Mouse (Mus musculus) midbrain, embryonic 16.5 days (tissue): ENCODE results near the gene Gm10320. TPM values are rescaled to one million over a fixed set of nuclear protein-coding genes. Genes with fewer than 3 reads are reported as not detected.

Experiments used
- ATAC-seq: fragments of 200-750 bp; cut with Nextera tagmentation; 2 replicates; pipeline ENCODE4 v1.8.0; 2017; ENCODE audit warnings: moderate TSS enrichment
- H3K27ac ChIP-seq: fragments of 300-500 bp; sonication (generic); 2 replicates; pipeline ENCODE4 v1.5.1; 2014; ENCODE audit warnings: mild to moderate bottlenecking, low read length, mixed read lengths
- H3K27me3 ChIP-seq: fragments of 300-500 bp; sonication (generic); 2 replicates; pipeline ENCODE4 v1.6.1; 2014; ENCODE audit warnings: low read depth, low read length, mixed read lengths; ENCODE audit not compliant: control insufficient read depth, insufficient read depth
- H3K36me3 ChIP-seq: fragments of 300-500 bp; sonication (generic); 2 replicates; pipeline ENCODE4 v1.6.1; 2014; ENCODE audit warnings: mild to moderate bottlenecking, low read length, moderate library complexity, mixed read lengths; ENCODE audit not compliant: control insufficient read depth, insufficient read depth
- H3K4me1 ChIP-seq: fragments of 300-500 bp; sonication (generic); 2 replicates; pipeline ENCODE4 v1.6.1; 2014; ENCODE audit warnings: mild to moderate bottlenecking, low read length, mixed read lengths; ENCODE audit not compliant: control insufficient read depth, insufficient read depth
- H3K4me2 ChIP-seq: fragments of 300-500 bp; sonication (generic); 2 replicates; pipeline ENCODE4 v1.6.1; 2014; ENCODE audit warnings: mild to moderate bottlenecking, low read length, mixed read lengths
- H3K4me3 ChIP-seq: fragments of 300-500 bp; sonication (generic); 2 replicates; pipeline ENCODE4 v1.5.1; 2014; ENCODE audit warnings: low read depth, mild to moderate bottlenecking, low read length, moderate library complexity, mixed read lengths
- H3K9ac ChIP-seq: fragments of 300-500 bp; sonication (generic); 2 replicates; pipeline ENCODE4 v1.6.1; 2014; ENCODE audit warnings: low read depth, low read length, mixed read lengths
- H3K9me3 ChIP-seq: fragments of 300-500 bp; sonication (generic); replicated peaks from 2 replicates; pipeline ENCODE4 v1.6.1; 2014; ENCODE audit warnings: mild to moderate bottlenecking, low read length, mixed read lengths; ENCODE audit not compliant: control insufficient read depth, poor library complexity, severe bottlenecking
- WGBS: fragments of 180-500 bp; shearing (Covaris S2); extraction: QIAGEN DNeasy Blood & Tissue Kit; methylation state at CpG from one replicate; pipeline ENCODE4 v1.1.7; 2014; 5-methylcytosine and 5-hydroxymethylcytosine counted together
- polyA plus RNA-seq: library from polyadenylated mRNA; unstranded; fragments of >200 nt; fragmentation: Nextera tagmentation; extraction: Ambion mirVana; gene quantifications from 2 replicates; pipeline ENCODE4 v1.2.1, GENCODE M21; 2015

The Gm10320 gene
- polyA plus RNA-seq, 1 experiment from 2014 or later, result 1.2 TPM

- Histone ChIP-seq H3K4me3 (no peak overlapping the region), H3K27me3 (no peaks in the 10 kb centered on the region), H3K36me3 (no peaks in the 10 kb centered on the region), H3K9me3 (no peaks in the 10 kb centered on the region), H3K4me1 (no peaks in the 10 kb centered on the region), H3K9ac (no peak overlapping the region), H3K27ac (no peak overlapping the region), H3K4me2 (no peak overlapping the region)
- no peak for ATAC-seq
- WGBS, result 80% methylated on average over 5 of the region's 5 CpGs
Measured at GRCm38 (mm10) chr13:98485440-98485839, 6.4 kb downstream of the Gm10320 start.

DNA sequence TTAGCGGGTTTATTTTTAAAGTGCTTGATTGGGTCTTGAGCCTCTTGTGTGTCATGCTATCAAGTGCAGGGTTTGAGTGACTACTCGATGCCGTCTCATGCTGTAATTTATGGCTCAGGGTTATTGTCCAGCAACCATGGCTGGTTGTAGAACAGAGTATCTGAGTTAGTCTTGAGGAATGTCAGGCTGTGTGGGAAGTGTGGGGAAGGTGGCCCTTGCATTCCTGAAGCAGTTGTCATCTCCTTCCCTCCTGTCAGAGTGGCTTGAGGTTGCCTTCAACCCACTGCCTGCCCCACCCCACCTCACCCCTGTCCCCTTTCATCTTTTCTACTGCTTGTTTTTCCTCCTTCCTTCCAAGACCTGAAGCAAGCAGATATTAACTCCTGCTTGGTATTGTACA is 13.8 kb downstream of the Gm10320 start:
- no peak overlapping the region for H3K27ac ChIP-seq
- no peak overlapping the region for H3K9ac ChIP-seq
- H3K4me1 ChIP-seq, result no peaks in the 10 kb centered on the region; the same call in 1 of the 2 replicates
- no peak overlapping the region for H3K4me3 ChIP-seq
- no peak overlapping the region for H3K4me2 ChIP-seq
- ATAC-seq, result no peak
- H3K36me3 ChIP-seq, result no peaks in the 10 kb centered on the region
- 98% methylated on average over 3 of the region's 3 CpGs for WGBS
- no peaks in the 10 kb centered on the region for H3K27me3 ChIP-seq
- no peaks in the 10 kb centered on the region for H3K9me3 ChIP-seq

GRCm38 (mm10) chr13:98476839-98477495 is 14.8 kb downstream of the Gm10320 start:
- Histone ChIP-seq H3K27ac (peak overlapping the region; percentile 5; the same call in 1 of the 2 replicates), H3K4me2 (no peak overlapping the region), H3K27me3 (no peaks in the 10 kb centered on the region), H3K4me1 (no peaks in the 10 kb centered on the region; the same call in 1 of the 2 replicates), H3K9me3 (no peaks in the 10 kb centered on the region), H3K36me3 (no peaks in the 10 kb centered on the region), H3K4me3 (no peak overlapping the region), H3K9ac (no peak overlapping the region)
- ATAC-seq, result no peak
- 69% methylated on average over 4 of the region's 4 CpGs for WGBS

DNA sequence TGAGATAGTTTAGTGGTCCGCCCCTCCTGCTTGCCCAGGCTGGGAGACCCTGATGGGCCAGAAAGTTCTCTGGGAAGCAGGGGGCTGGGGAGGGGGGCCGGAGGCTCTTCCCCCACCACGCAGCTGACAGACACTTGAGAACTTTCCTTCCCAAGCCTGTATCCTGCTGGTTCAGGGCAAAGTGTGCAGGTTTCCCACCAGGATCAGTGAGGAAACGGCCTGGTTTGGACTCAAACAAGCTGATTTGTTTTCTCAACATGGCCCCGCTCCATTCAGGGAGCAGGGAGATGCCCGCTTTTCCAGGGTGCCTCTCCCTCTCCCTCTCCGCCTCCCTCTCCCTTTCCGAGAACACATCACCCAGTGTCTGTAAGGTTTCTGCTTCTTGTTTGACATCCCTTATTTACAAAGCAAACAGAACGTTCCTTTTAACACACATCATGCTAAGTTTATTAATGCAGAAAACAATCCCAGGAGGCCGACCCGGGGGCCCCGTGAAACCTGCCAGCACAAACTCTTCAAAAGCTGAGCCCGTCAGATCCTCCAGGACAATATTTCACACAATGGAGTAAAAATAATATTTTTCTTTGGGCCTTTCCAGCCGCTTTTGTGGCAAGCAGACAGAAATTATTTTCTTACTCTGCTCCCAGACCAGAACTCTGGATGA is 15.5 kb downstream of the Gm10320 start:
- H3K9ac ChIP-seq, result no peak overlapping the region
- WGBS, result 31% methylated on average over 14 of the region's 14 CpGs

GRCm38 (mm10) chr13:98475681-98476080 is 16.1 kb downstream of the Gm10320 start:
- no peak for ATAC-seq
- no peaks in the 10 kb centered on the region; the same call in 1 of the 2 replicates for H3K4me1 ChIP-seq
- no peak overlapping the region for H3K4me2 ChIP-seq
- no peak overlapping the region for H3K27ac ChIP-seq
- no peak overlapping the region for H3K4me3 ChIP-seq
- no peak overlapping the region for H3K9ac ChIP-seq
- no peaks in the 10 kb centered on the region for H3K9me3 ChIP-seq
- no peaks in the 10 kb centered on the region for H3K27me3 ChIP-seq
- no peaks in the 10 kb centered on the region for H3K36me3 ChIP-seq
- WGBS, result 50% methylated on average over 8 of the region's 8 CpGs

More for the DNA sequence above, 15.5 kb downstream of the Gm10320 start:
- Histone ChIP-seq H3K4me3 (no peak overlapping the region), H3K27me3 (no peaks in the 10 kb centered on the region), H3K4me1 (no peaks in the 10 kb centered on the region; the same call in 1 of the 2 replicates), H3K36me3 (no peaks in the 10 kb centered on the region), H3K9me3 (no peaks in the 10 kb centered on the region), H3K27ac (no peak overlapping the region), H3K4me2 (no peak overlapping the region)
- ATAC-seq, result no peak

DNA sequence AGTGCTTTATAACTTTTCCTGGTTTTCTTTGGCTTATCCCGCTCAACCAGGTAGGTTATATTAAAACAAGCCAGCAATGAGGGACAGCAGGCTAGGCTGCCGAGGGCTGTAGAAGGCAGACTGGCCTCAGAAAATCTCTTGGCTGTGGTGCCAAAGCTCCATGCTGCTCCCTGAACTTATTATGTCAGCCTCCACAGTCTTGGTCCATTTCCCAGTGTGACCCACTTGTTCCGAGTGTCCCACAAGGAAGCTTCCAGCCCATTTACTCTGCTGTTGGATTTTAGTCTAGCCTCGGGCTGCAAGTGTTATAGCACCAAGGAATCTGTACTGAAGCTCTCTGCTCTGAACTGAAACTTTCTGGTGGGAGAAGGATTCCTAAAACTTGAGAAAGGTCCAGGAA is 18.8 kb downstream of the Gm10320 start:
- no peak overlapping the region for H3K4me3 ChIP-seq
- no peak for ATAC-seq
- H3K9me3 ChIP-seq, result no peaks in the 10 kb centered on the region
- no peaks in the 10 kb centered on the region; the same call in 1 of the 2 replicates for H3K4me1 ChIP-seq
- H3K27ac ChIP-seq, result no peak overlapping the region
- no peaks in the 10 kb centered on the region for H3K27me3 ChIP-seq
- H3K4me2 ChIP-seq, result no peak overlapping the region
- 95% methylated on average over 4 of the region's 4 CpGs for WGBS
- H3K9ac ChIP-seq, result no peak overlapping the region
- H3K36me3 ChIP-seq, result no peaks in the 10 kb centered on the region

GRCm38 (mm10) chr13:98471756-98472155 is 20.0 kb downstream of the Gm10320 start:
- no peaks in the 10 kb centered on the region for H3K36me3 ChIP-seq
- 76% methylated on average over 6 of the region's 6 CpGs for WGBS
- H3K4me1 ChIP-seq, result no peaks in the 10 kb centered on the region; the same call in 1 of the 2 replicates
- H3K27ac ChIP-seq, result no peak overlapping the region
- no peak overlapping the region for H3K4me3 ChIP-seq
- H3K9me3 ChIP-seq, result no peaks in the 10 kb centered on the region
- ATAC-seq, result no peak
- no peaks in the 10 kb centered on the region for H3K27me3 ChIP-seq
- H3K9ac ChIP-seq, result no peak overlapping the region
- no peak overlapping the region for H3K4me2 ChIP-seq

- Histone ChIP-seq H3K9me3 (no peaks in the 10 kb centered on the region), H3K36me3 (no peaks in the 10 kb centered on the region), H3K4me3 (no peak overlapping the region), H3K27ac (no peak overlapping the region), H3K27me3 (no peaks in the 10 kb centered on the region), H3K4me2 (no peak overlapping the region), H3K9ac (no peak overlapping the region), H3K4me1 (no peaks in the 10 kb centered on the region)
- no peak for ATAC-seq
- WGBS, result 78% methylated on average over 12 of the region's 12 CpGs
Measured at GRCm38 (mm10) chr13:98470321-98470720, 21.5 kb downstream of the Gm10320 start.

DNA sequence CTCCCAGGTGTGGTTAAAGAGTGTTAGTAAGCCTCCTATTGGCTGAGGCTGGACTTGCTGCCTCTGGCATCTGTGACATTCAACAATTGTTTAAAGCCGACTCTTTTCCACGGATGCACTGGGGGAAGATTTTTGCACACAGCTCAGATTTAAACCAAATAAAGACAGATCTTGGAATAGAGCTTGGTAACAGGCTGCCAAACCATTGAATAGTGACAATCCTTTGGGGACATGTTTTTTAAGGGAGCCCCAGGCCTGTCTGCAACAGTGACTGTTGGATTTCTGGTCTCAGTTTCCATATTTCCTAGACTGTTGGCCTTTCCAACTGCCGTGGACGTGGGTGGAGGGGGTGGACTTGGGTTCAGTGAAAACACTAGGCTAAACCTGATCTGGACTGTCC is 21.9 kb downstream of the Gm10320 start:
- no peak overlapping the region for H3K27ac ChIP-seq
- no peak overlapping the region for H3K4me2 ChIP-seq
- ATAC-seq, result no peak
- WGBS, result 68% methylated on average over 4 of the region's 4 CpGs
- no peaks in the 10 kb centered on the region for H3K27me3 ChIP-seq
- H3K4me3 ChIP-seq, result no peak overlapping the region
- H3K36me3 ChIP-seq, result no peaks in the 10 kb centered on the region
- no peaks in the 10 kb centered on the region for H3K4me1 ChIP-seq
- H3K9me3 ChIP-seq, result no peaks in the 10 kb centered on the region
- H3K9ac ChIP-seq, result no peak overlapping the region
